Mouse (Mus musculus): ENCODE data around the gene Scly.

GRCm38 (mm10) chr1:91346892-91347291 is 48.8 kb downstream of the Scly start:
- TF ChIP-seq CTCF (IDR thresholded peaks at IDR 0.05; ENCODE audit: borderline replicate concordance, insufficient read depth, low read depth, low read length), result peak; percentile 89
- TF ChIP-seq POLR2A (IDR thresholded peaks at IDR 0.05; ENCODE audit: borderline replicate concordance, insufficient read depth, low read length), result no peak

Data from cerebellum, adult 2 months (tissue).